Mouse (Mus musculus): ENCODE measurements at regions not wholly inside any gene's neighbourhood (a gene's known extent, or its start where the extent isn't known, plus 50 kb on each side); places are given as distances from the start of the nearest gene placed in this dataset.

DNA sequence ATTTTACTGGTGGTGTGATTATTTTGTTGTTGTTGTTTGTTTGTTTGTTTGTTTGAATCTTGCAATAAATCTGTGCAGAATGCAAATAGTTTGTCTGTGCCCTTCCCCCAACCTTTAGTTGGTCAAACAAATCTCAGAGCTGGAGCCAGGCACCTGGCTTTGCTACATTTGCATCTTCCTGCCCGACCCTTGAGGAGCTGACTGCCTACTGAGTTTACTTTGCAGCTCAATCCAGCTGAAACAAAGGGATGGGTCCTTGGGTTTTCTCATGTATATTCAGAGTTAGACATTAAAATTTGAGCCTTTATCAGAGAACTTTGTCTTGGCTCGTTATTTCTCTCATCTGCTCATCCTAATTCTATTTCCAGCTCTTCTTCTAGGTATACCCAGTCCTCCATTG is 79.4 kb upstream of the BC030870 start:
- CTCF ChIA-PET, result no interaction called here
- POLR2A ChIA-PET, result interaction anchor here in 3 of 4 experiments (0.9 to 2.3 kb wide), 4 partner anchors 14 to 261 kb away, joined by 3 to 16 read pairs (median 4); no protein-coding TSS in a partner anchor

DNA sequence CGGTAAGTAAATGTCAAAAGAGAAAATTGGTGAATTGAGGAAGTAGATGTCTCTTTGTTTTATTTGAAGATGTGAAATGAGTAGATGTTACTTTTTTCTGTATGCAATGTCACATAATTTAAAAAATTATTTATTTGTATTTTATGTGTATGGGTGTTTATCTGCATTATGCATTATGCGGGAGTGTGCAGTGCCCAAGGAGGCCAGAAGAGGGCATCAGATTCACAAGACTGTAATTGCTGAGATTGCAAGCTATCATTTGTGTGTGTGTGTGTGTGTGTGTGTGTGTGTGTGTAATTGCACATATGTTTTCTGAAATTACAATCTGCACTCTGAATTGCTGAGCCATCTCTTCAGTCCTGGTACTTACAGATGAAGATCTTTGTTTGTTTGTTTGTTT is 76.8 kb upstream of the BC030870 start:
- CTCF ChIA-PET, result interaction anchor here in 2 of 4 experiments (0.6 to 0.8 kb wide), 2 partner anchors 650 to 912 kb away, joined by 3 to 4 read pairs; no protein-coding TSS in a partner anchor
- POLR2A ChIA-PET, result interaction anchor here in 1 of 4 experiments (0.7 kb wide), 1 partner anchor 12 kb away, joined by 3 read pairs; no protein-coding TSS in a partner anchor

DNA sequence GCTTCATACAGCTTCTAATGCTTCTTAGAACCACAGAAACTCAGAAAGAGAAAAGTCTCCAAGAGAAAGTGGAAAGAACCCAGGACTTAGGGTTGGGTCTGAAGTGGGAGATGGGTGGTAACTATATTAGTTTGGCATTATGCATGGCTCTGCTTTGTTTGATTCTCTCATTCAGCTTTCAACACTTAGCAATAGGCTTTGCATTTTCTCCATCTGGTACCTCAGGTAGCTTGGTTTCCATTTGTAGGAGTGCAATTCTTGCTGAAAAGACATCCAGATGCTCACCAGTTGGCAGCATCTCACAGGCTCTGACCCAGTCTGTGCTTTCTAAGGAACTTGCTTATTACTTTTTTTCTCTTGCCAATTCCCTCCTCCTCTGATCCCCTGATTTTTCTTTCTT is 65.3 kb upstream of the BC030870 start:
- ChIA-PET POLR2A (interaction anchor here in 3 of 4 experiments (0.5 to 2.9 kb wide), 23 partner anchors 10 to 1503 kb away, joined by 3 to 16 read pairs (median 3); partner anchors contain the start of genes Apela (in 1 of the 3) and Tmem192 (in 1 of the 3)), CTCF (interaction anchor here in 1 of 4 experiments (0.6 kb wide), 1 partner anchor 40 kb away, joined by 7 read pairs; no protein-coding TSS in a partner anchor)

DNA sequence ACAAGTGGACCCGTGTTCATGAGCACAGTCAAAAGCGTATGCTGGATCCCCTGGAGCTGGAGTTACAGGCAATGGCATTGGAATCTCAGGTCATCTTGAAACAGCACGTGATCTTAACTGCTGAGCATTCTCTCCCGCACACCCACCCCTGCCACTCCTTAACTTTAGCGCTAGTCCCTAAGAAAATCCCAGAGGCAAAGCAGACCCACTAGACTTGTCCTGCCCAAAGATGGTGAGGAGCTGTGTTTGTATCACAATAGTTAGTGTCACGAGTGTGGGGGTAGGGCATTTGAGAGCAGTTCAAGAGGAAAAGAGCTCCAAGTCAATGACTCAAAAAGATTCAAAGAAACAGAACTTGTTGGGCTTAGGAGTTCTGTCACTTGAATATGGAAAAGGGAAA is 64.9 kb upstream of the BC030870 start:
- ChIA-PET CTCF (interaction anchor here in 1 of 4 experiments (0.6 kb wide), 1 partner anchor 39 kb away, joined by 7 read pairs; no protein-coding TSS in a partner anchor), POLR2A (interaction anchor here in 3 of 4 experiments (0.5 to 2.9 kb wide), 22 partner anchors 10 to 1504 kb away, joined by 3 to 16 read pairs (median 3); partner anchors contain the start of genes Apela (in 1 of the 3) and Tmem192 (in 1 of the 3))

DNA sequence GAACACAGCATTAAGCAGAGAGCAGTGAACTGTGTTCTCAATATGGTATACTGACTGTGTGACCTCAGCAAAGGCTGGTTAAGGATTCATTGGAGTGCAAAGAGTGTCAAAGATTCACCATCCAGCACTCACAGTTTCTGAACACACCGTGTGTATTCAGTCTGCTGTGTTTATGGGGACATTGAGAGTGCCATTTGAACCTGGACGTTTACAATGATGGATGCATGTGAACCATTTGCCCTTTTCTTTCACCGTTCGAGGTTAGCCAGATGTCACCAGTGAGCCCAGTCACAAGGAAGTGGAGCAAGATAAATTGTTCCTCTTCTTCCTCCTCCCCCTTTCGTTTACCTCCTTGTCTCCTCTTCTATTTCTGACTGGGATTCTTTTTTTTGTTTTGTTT is 53.0 kb upstream of the BC030870 start:
- POLR2A ChIA-PET, result interaction anchor here in 2 of 4 experiments (0.8 to 0.9 kb wide), 2 partner anchors 12 kb away, joined by 3 to 5 read pairs; no protein-coding TSS in a partner anchor
- CTCF ChIA-PET, result no interaction called here

DNA sequence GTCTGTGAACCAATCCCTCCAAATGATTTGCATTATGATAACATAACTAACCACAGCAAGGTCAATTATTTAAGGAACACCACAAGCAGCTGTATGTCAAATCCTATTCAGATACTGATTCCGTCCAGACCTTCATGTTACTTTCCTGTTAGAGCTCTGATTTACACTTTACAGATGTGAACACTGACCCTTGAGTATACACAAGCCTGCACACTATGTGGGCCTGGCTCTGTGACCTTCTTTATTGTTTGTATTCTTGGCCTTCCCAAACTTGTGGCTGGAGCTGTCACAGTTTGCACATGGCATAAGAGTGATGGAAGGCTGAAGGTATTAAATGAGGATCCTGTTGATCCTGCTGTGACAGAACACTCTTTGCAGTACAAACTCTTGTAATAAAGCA is 51.1 kb upstream of the BC030870 start:
- ChIA-PET CTCF (no interaction called here), POLR2A (no interaction called here)
